Mouse (Mus musculus) bone marrow, adult 2 months (tissue): ENCODE data around the gene Capn3.

ENCODE experiments used
- CTCF ChIP-seq: fragments of 200-500 bp; IDR thresholded peaks from 2 replicates; pipeline ENCODE4 v1.5.1; 2011; ENCODE audit warnings: low read length, control low read depth; ENCODE audit not compliant: control insufficient read depth, insufficient read depth
- POLR2A ChIP-seq: fragments of 200-500 bp; IDR thresholded peaks from 2 replicates; pipeline ENCODE4 v1.6.1; 2011; ENCODE audit warnings: low read depth, mild to moderate bottlenecking, control low read depth, low read length, borderline replicate concordance; ENCODE audit not compliant: control insufficient read depth

GRCm38 (mm10) chr2:120544732-120545131 lies 88.9 kb downstream of the Capn3 start:
- no peak for TF ChIP-seq CTCF
- no peak for TF ChIP-seq POLR2A
